Mouse (Mus musculus) embryonic fibroblast, embryonic 13.5 days (primary cell): Measurements from ENCODE around the gene Rae1.

Source experiments
- CTCF ChIP-seq: IDR thresholded peaks from 2 replicates; pipeline ENCODE4 v1.5.1; 2011; ENCODE audit warnings: mild to moderate bottlenecking, control low read depth, low read length, moderate library complexity, borderline replicate concordance; ENCODE audit not compliant: insufficient read depth
- POLR2A ChIP-seq: IDR thresholded peaks from 2 replicates; pipeline ENCODE4 v1.6.1; 2011; ENCODE audit warnings: low read depth, mild to moderate bottlenecking, control low read depth, low read length, moderate library complexity

GRCm38 (mm10) chr2:172960350-172960749, 39.6 kb upstream of the Rae1 start:
- TF ChIP-seq POLR2A (no peak), CTCF (no peak)
